Mouse (Mus musculus) kidney, embryonic 16.5 days (tissue): ENCODE measurements around the gene Edc4. TPM values are rescaled to one million over a fixed set of nuclear protein-coding genes. Genes with fewer than 3 reads are reported as not detected.
A peak's percentile ranks its signal among the peaks of the same experiment; 100 is the strongest.

ENCODE experiments used
- ATAC-seq: fragments of 200-750 bp; cut with Nextera tagmentation; 2 replicates; pipeline ENCODE4 v1.8.0; 2017; ENCODE audit warnings: moderate TSS enrichment; ENCODE audit not compliant: low FRiP score, low TSS enrichment
- H3K27ac ChIP-seq: fragments of 300-500 bp; sonication (generic); 2 replicates; pipeline ENCODE4 v1.5.1; 2014; ENCODE audit warnings: low read length
- H3K27me3 ChIP-seq: fragments of 300-500 bp; sonication (generic); 2 replicates; pipeline ENCODE4 v1.6.1; 2014; ENCODE audit warnings: low read length, control low read depth, mixed read lengths; ENCODE audit not compliant: insufficient read depth
- H3K36me3 ChIP-seq: fragments of 300-500 bp; sonication (generic); 2 replicates; pipeline ENCODE4 v1.6.1; 2014; ENCODE audit warnings: low read length, control low read depth, mixed read lengths; ENCODE audit not compliant: insufficient read depth
- H3K4me1 ChIP-seq: fragments of 300-500 bp; sonication (generic); 2 replicates; pipeline ENCODE4 v1.6.1; 2014; ENCODE audit warnings: low read length, control low read depth, mixed read lengths; ENCODE audit not compliant: insufficient read depth
- H3K4me2 ChIP-seq: fragments of 300-500 bp; sonication (generic); replicated peaks from 2 replicates; pipeline ENCODE4 v1.6.1; 2014; ENCODE audit warnings: low read depth, low read length
- H3K4me3 ChIP-seq: fragments of 300-500 bp; sonication (generic); 2 replicates; pipeline ENCODE4 v1.5.1; 2014; ENCODE audit warnings: mild to moderate bottlenecking, low read length
- H3K9ac ChIP-seq: fragments of 300-500 bp; sonication (generic); replicated peaks from 2 replicates; pipeline ENCODE4 v1.6.1; 2014; ENCODE audit warnings: low read length
- H3K9me3 ChIP-seq: fragments of 300-500 bp; sonication (generic); 2 replicates; pipeline ENCODE4 v1.6.1; 2016; ENCODE audit warnings: low read length, control low read depth
- WGBS: fragments of 180-500 bp; shearing (Covaris S2); extraction: QIAGEN DNeasy Blood & Tissue Kit; methylation state at CpG from one replicate; pipeline ENCODE4 v1.1.7; 2014; 5-methylcytosine and 5-hydroxymethylcytosine counted together
- polyA plus RNA-seq: library from polyadenylated mRNA; unstranded; fragments of >200 nt; fragmentation: Nextera tagmentation; extraction: Ambion mirVana; gene quantifications from 2 replicates; pipeline ENCODE4 v1.2.1, GENCODE M21; 2015

The Edc4 gene
- polyA plus RNA-seq, 1 experiment from 2014 or later: 58.8 TPM

DNA sequence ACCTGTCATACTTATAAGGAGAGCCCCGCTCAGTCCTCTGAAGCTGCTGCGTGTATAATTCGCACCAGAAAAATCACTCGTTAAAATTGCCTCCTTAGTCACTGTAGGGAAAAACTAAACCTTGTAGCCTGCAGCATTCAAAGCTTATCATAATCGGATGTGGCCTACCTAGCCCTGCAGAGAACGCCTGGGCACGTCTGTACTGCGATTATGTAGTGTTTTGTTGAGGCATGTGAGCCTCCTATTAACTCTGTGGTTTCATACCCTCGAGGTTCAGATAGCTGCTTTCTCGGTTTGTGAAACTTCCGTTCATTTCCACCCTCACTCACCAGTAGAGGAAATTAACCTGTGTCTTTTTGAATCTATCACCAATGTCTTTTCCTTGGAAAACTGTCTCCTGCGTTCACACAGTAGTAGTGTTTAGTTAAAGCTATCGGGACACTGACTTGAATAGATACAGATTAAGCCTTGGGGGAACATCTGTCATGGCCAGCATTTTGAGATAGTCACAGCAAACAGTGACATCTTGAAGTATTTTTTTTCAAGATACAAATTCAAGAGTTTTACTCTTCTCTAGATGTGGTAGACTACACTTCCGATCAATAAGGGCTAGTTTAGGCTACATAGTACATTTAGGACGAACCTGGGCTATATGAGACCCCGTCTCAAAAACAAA is 20.4 kb downstream of the Edc4 start:
- Histone ChIP-seq H3K4me3 (peak overlapping the region; percentile 87), H3K9ac (peak overlapping the region; percentile 95), H3K36me3 (no peaks in the 10 kb centered on the region), H3K27me3 (no peaks in the 10 kb centered on the region), H3K9me3 (no peaks in the 10 kb centered on the region), H3K4me2 (peak overlapping the region; percentile 87), H3K4me1 (peaks cover 12% of the 10 kb centered on the region), H3K27ac (peak overlapping the region; percentile 91)
- 30% methylated on average over 16 of the region's 16 CpGs for WGBS
- no peak for ATAC-seq

DNA sequence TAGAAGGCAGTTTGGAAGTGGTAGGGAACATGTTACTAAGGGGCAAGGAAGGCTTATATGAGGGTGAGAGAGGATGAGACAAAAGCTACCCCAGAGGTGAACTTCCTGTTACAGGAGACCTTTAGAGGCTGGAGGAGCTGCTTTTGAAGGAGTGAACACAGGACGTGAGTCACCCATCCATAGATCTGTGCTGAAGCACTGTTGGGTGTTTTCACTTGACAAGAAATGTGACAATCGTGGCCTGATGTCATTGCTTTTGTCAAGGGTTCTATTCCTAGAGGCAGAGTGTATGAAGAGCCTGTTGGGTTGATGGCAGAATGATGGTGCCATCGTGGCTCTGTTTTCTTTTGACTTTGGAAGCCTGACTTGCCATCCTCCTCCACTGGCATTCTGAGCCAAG is 38.7 kb downstream of the Edc4 start:
- no peak overlapping the region for H3K9ac ChIP-seq
- no peak for ATAC-seq
- WGBS: 76% methylated on average over 3 of the region's 3 CpGs
- no peaks in the 10 kb centered on the region for H3K4me1 ChIP-seq
- H3K27ac ChIP-seq: no peak overlapping the region
- H3K27me3 ChIP-seq: no peaks in the 10 kb centered on the region
- no peak overlapping the region for H3K4me2 ChIP-seq
- no peaks in the 10 kb centered on the region for H3K9me3 ChIP-seq
- H3K36me3 ChIP-seq: peaks cover 11% of the 10 kb centered on the region; the same call in 1 of the 2 replicates
- no peak overlapping the region for H3K4me3 ChIP-seq

DNA sequence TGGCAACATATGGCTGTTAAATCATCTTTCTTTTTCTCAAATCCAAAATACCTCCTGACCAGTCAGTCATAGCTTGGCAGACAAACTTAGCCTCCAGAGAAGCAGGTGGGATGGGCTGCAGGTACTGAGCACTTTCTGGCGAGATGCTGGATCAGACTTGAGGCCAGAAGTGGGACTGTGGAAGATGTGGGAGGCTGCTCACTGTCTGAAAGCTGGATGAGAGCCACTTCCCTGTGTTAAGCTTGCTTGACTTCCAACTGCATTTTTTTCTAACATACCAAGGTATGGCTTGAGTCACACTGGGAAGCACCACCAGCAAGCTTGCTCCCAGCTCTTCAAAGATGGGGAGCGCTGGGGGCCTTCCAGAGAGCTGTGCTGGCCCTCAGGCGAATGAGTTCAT is 44.4 kb downstream of the Edc4 start:
- ATAC-seq: no peak
- Histone ChIP-seq H3K9ac (no peak overlapping the region), H3K27me3 (no peaks in the 10 kb centered on the region), H3K4me1 (no peaks in the 10 kb centered on the region), H3K9me3 (no peaks in the 10 kb centered on the region), H3K4me2 (no peak overlapping the region), H3K4me3 (no peak overlapping the region), H3K36me3 (peaks cover 9% of the 10 kb centered on the region; the same call in 1 of the 2 replicates), H3K27ac (no peak overlapping the region)
- WGBS: 69% methylated on average over 3 of the region's 3 CpGs

DNA sequence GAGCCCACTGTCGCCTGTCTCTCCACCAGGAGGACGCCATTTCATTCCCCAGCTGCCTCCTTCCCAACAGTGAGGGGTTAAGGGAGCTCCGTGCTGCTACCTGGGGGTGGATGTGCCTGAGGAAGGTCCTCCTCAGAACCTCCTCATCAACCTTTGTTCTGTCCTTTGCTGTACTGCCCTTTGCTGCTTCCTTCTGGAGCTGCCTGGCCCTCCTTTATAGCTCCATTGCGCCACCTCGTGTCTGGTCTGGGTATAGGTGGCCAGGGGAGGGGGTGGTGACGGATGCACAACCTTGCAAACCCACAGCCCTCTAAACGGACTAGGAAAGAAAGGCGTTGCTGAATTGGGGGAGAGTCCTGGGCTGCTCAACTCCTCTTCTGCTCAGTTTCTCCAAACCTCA is 49.9 kb downstream of the Edc4 start:
- no peaks in the 10 kb centered on the region for H3K27me3 ChIP-seq
- H3K4me2 ChIP-seq: no peak overlapping the region
- no peak overlapping the region for H3K4me3 ChIP-seq
- WGBS: 20% methylated on average over 8 of the region's 8 CpGs
- H3K4me1 ChIP-seq: no peaks in the 10 kb centered on the region
- no peak overlapping the region for H3K27ac ChIP-seq
- no peaks in the 10 kb centered on the region for H3K9me3 ChIP-seq
- peak; percentile 66; the same call in 1 of the 2 replicates for ATAC-seq
- H3K36me3 ChIP-seq: peaks cover 17% of the 10 kb centered on the region; the same call in 1 of the 2 replicates
- H3K9ac ChIP-seq: no peak overlapping the region; the same call in 1 of the 2 replicates

DNA sequence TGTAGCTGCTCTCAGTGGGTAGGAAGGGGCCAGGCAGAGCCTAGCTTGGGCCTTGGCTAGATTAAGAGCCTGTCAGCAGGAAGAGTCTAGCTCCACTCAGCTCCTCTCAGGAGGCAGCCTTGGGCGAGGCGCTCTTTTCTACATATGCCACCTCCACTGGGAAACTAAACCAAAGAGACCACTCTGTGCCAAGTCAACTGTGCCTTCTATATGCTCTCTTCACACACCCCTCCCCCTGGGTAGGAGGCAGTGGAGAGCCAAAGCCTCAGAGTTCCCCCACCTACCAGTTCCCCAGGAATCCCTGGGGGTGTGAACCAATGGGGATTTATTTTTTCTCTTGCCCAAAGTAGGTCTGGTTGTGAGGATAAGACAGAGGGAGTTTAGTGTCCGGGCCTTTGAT is 50.6 kb downstream of the Edc4 start:
- Histone ChIP-seq H3K36me3 (peaks cover 13% of the 10 kb centered on the region; the same call in 1 of the 2 replicates), H3K9me3 (no peaks in the 10 kb centered on the region), H3K27me3 (no peaks in the 10 kb centered on the region), H3K4me1 (peaks cover 5% of the 10 kb centered on the region), H3K27ac (no peak overlapping the region), H3K4me3 (no peak overlapping the region), H3K9ac (no peak overlapping the region), H3K4me2 (no peak overlapping the region)
- ATAC-seq: no peak
- WGBS: 93% methylated on average over 3 of the region's 3 CpGs

DNA sequence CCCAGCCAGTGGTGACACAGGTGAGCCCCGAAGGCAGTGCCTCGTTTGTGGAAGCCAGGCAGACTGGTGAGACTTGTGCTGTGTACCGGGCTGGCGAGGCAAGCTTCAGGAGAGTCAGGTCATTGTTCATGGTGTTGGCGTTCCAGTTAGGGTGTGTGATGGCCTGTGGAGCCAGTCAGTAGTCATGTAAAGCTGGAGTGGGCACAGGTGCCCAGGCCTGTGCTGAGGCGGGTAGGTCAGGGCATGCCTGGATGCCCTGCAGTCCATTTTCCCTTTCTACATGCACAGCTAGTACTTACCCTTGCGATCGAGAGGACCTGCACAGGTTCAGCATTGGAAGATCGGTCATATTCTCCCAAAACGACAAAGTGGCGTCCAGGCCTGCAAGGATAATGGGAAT is 51.8 kb downstream of the Edc4 start:
- Histone ChIP-seq H3K36me3 (peaks cover 13% of the 10 kb centered on the region; the same call in 1 of the 2 replicates), H3K4me3 (no peak overlapping the region), H3K9me3 (no peaks in the 10 kb centered on the region), H3K4me2 (no peak overlapping the region), H3K27ac (no peak overlapping the region), H3K27me3 (no peaks in the 10 kb centered on the region), H3K4me1 (peaks cover 8% of the 10 kb centered on the region), H3K9ac (no peak overlapping the region)
- no peak for ATAC-seq
- 95% methylated on average over 11 of the region's 11 CpGs for WGBS

DNA sequence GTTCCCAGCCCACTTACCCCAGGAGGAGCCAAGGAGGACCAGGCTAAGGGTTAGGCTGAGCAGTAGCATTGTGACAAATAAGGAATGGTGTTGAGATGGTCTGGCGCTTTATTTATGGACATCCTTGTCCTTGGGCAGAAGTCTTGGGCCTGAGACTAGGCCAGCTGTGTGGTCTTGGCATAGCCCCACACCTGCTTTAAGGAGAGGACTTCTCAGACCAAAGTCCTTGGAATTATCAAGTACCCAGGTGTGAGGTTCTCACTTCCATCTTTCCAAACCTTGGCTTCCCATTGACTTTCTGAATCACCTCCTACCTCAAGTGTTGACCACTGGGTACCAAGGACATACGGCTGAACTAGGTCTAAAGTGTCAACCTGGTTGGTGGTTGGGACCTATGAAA is 53.1 kb downstream of the Edc4 start, which contains the start of gene Ctrl:
Ctrl (minus strand) TSS at position 101 of the 400 bp plus-strand sequence.
- no peaks in the 10 kb centered on the region for H3K9me3 ChIP-seq
- H3K27ac ChIP-seq: no peak within 1 kb of the TSS
- 85% methylated on average over 2 of the region's 2 CpGs for WGBS
- no peak within 1 kb of the TSS for H3K4me3 ChIP-seq
- no peak within 1 kb of the TSS for H3K9ac ChIP-seq
- no peaks in the 10 kb centered on the region for H3K27me3 ChIP-seq
- no peak for ATAC-seq
- peaks cover 13% of the 10 kb centered on the region; the same call in 1 of the 2 replicates for H3K36me3 ChIP-seq
- H3K4me1 ChIP-seq: peaks cover 15% of the 10 kb centered on the region
- H3K4me2 ChIP-seq: no peak within 1 kb of the TSS

DNA sequence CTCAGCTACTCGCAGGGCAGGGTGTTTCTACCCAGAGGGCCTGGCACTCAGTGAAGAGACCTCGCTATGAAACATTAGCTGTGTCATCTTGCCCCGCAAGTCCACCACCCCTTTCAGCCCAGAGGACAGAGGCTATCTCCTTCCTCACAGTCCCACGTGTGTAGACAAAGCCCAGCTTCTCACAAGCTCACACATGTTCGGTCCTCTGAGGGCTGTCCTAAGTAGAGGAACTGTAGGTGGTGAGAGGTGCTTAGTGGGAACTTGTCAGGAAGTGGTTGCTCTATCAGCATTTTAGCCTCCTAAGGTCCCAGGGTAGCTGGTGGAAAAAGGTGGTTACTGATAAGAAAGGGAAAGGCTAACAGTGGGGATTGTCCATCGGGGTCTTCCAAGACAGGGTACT is 54.4 kb downstream of the Edc4 start:
- H3K4me1 ChIP-seq: peaks cover 15% of the 10 kb centered on the region
- H3K27me3 ChIP-seq: no peaks in the 10 kb centered on the region
- peaks cover 8% of the 10 kb centered on the region; the same call in 1 of the 2 replicates for H3K36me3 ChIP-seq
- H3K4me2 ChIP-seq: no peak overlapping the region
- 80% methylated on average over 6 of the region's 6 CpGs for WGBS
- no peaks in the 10 kb centered on the region for H3K9me3 ChIP-seq
- no peak overlapping the region for H3K4me3 ChIP-seq
- ATAC-seq: no peak
- H3K27ac ChIP-seq: no peak overlapping the region
- no peak overlapping the region for H3K9ac ChIP-seq

DNA sequence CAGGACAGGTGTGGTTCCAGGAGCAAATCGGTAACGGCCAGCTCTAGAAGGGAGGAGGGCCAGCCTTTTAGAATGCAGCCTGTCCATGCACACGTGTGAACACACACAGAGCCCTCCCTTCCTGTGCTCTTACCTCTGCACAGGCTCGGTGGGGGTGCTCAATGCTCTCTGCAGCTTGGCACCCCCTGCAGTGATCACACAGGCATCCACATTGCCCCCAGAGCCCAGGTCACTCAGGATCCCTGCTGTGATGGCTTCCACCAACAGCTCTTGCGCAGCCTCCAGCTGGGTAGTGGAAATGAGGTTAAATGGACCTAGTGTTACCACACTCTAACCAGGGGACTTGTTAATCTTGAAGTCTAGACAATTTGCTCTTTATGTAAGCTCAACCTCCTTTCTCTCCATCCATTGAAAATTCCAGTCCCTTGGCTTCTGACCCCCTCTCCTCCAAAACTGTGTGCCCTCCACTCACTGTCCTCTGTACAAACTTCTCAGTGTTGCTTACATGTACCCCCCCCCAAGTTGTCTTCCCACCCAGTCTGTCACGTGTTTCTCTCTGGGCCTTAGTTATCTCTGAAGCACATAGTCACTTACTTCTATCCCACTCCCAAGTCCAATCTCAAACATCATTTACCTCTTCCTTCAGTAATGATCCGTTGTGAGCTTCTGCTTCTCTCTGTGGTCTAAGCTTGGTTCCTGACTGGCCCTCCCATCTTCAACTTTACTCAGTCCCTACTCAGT is 55.4 kb downstream of the Edc4 start:
- Histone ChIP-seq H3K4me1 (peaks cover 15% of the 10 kb centered on the region), H3K27ac (peak overlapping the region; percentile 89; the same call in 1 of the 2 replicates), H3K9ac (peak overlapping the region; percentile 82)

More for the DNA sequence above, 55.4 kb downstream of the Edc4 start:
- 38% methylated on average over 7 of the region's 7 CpGs for WGBS
- H3K9me3 ChIP-seq: no peaks in the 10 kb centered on the region
- H3K4me2 ChIP-seq: peak overlapping the region; percentile 95
- no peak for ATAC-seq
- no peaks in the 10 kb centered on the region for H3K27me3 ChIP-seq
- H3K4me3 ChIP-seq: peak overlapping the region; percentile 67
- H3K36me3 ChIP-seq: 0 out of 2 replicates have a peak, but pooled peaks cover 4% of the 10 kb centered on the region
